Mouse (Mus musculus) lung, postnatal 0 days (tissue): Measurements from ENCODE around the gene Plekhm3. TPM values are rescaled to one million over a fixed set of nuclear protein-coding genes. Genes with fewer than 3 reads are reported as not detected.
A peak's percentile ranks its signal among the peaks of the same experiment; 100 is the strongest.

Source experiments
- ATAC-seq: fragments of 200-750 bp; cut with Nextera tagmentation; 2 replicates; pipeline ENCODE4 v1.8.0; 2017; ENCODE audit warnings: moderate library complexity
- DNase-seq: peaks from one replicate; pipeline ENCODE4 v3.0.0-alpha.2; 2016; ENCODE audit warnings: low spot score
- H3K27ac ChIP-seq: fragments of 300-500 bp; sonication (generic); 2 replicates; pipeline ENCODE4 v1.5.1; 2014; ENCODE audit warnings: antibody characterized with exemption, mild to moderate bottlenecking, low read length, mixed read lengths
- H3K27me3 ChIP-seq: fragments of 300-500 bp; sonication (generic); replicated peaks from 2 replicates; pipeline ENCODE4 v1.6.1; 2014; ENCODE audit warnings: low read length, mixed read lengths; ENCODE audit not compliant: insufficient read depth
- H3K36me3 ChIP-seq: fragments of 300-500 bp; sonication (generic); 2 replicates; pipeline ENCODE4 v1.6.1; 2014; ENCODE audit warnings: low read length, mixed read lengths; ENCODE audit not compliant: insufficient read depth
- H3K4me1 ChIP-seq: fragments of 300-500 bp; sonication (generic); 2 replicates; pipeline ENCODE4 v1.6.1; 2014; ENCODE audit warnings: antibody characterized with exemption, low read depth, low read length, mixed read lengths; ENCODE audit not compliant: insufficient read depth
- H3K4me2 ChIP-seq: fragments of 300-500 bp; sonication (generic); replicated peaks from 2 replicates; pipeline ENCODE4 v1.6.1; 2014; ENCODE audit warnings: low read depth, mild to moderate bottlenecking, low read length, moderate library complexity, mixed read lengths
- H3K4me3 ChIP-seq: fragments of 300-500 bp; sonication (generic); 2 replicates; pipeline ENCODE4 v1.5.1; 2014; ENCODE audit warnings: low read depth, low read length
- H3K9ac ChIP-seq: fragments of 300-500 bp; sonication (generic); replicated peaks from 2 replicates; pipeline ENCODE4 v1.6.1; 2014; ENCODE audit warnings: low read depth, mild to moderate bottlenecking
- H3K9me3 ChIP-seq: fragments of 300-500 bp; sonication (generic); 2 replicates; pipeline ENCODE4 v1.6.1; 2016; ENCODE audit warnings: low read length, mixed read lengths
- CTCF ChIP-seq: IDR thresholded peaks from 2 replicates; pipeline ENCODE4 v1.5.1; 2016; ENCODE audit warnings: antibody characterized with exemption, mild to moderate bottlenecking
- EP300 ChIP-seq: IDR thresholded peaks from 2 replicates; pipeline ENCODE4 v1.6.1; 2016; ENCODE audit warnings: antibody characterized with exemption, mild to moderate bottlenecking, control low read depth
- WGBS: fragments of 180-500 bp; shearing (Covaris S2); extraction: QIAGEN DNeasy Blood & Tissue Kit; methylation state at CpG from one replicate; pipeline ENCODE4 v1.1.7; 2014; 5-methylcytosine and 5-hydroxymethylcytosine counted together
- polyA plus RNA-seq: library from polyadenylated mRNA; unstranded; fragments of >200 nt; fragmentation: Nextera tagmentation; extraction: Ambion mirVana; gene quantifications from 2 replicates; pipeline ENCODE4 v1.2.1, GENCODE M21; 2015

Gene Plekhm3
- polyA plus RNA-seq, 1 experiment from 2014 or later = 4.7 TPM

GRCm38 (mm10) chr1:64738661-64739082 is 218.0 kb downstream of the Plekhm3 start:
- Histone ChIP-seq H3K9ac (peak overlapping the region; percentile 6; the same call in 1 of the 2 replicates), H3K27me3 (0 out of 2 replicates have a peak, but pooled peaks cover 11% of the 10 kb centered on the region), H3K4me1 (peaks cover 15% of the 10 kb centered on the region), H3K4me2 (peak overlapping the region; percentile 96), H3K36me3 (no peaks in the 10 kb centered on the region), H3K4me3 (peak overlapping the region; percentile 69), H3K27ac (peak overlapping the region; percentile 80), H3K9me3 (no peaks in the 10 kb centered on the region)
- DNase-seq = peak; percentile 72
- WGBS = 2% methylated on average over 14 of the region's 14 CpGs
- TF ChIP-seq CTCF (peak; percentile 35), EP300 (0 out of 2 replicates have a peak, but pooled peaks have one; percentile 6)
- ATAC-seq = no peak

GRCm38 (mm10) chr1:64738180-64738555 is 218.5 kb downstream of the Plekhm3 start:
- no peak for TF ChIP-seq EP300
- TF ChIP-seq CTCF = no peak
- Histone ChIP-seq H3K4me1 (peaks cover 15% of the 10 kb centered on the region), H3K4me2 (peak overlapping the region; percentile 96), H3K9ac (peak overlapping the region; percentile 6; the same call in 1 of the 2 replicates), H3K27ac (peak overlapping the region; percentile 80), H3K9me3 (no peaks in the 10 kb centered on the region), H3K4me3 (peak overlapping the region; percentile 69), H3K36me3 (no peaks in the 10 kb centered on the region), H3K27me3 (0 out of 2 replicates have a peak, but pooled peaks cover 11% of the 10 kb centered on the region)
- WGBS = 2% methylated on average over 11 of the region's 11 CpGs
- DNase-seq (peak; percentile 72), ATAC-seq (peak; percentile 0)

GRCm38 (mm10) chr1:64737502-64738179 is 219.0 kb downstream of the Plekhm3 start, which contains the start of gene Fzd5:
Fzd5 (minus strand) TSS chr1:64737751.
- Histone ChIP-seq H3K27ac (peak within 1 kb of the TSS; percentile 80), H3K36me3 (no peaks in the 10 kb centered on the region), H3K4me2 (peak within 1 kb of the TSS; percentile 96), H3K9ac (peak within 1 kb of the TSS; percentile 66), H3K4me3 (peak within 1 kb of the TSS; percentile 69), H3K27me3 (0 out of 2 replicates have a peak, but pooled peaks cover 11% of the 10 kb centered on the region), H3K4me1 (peaks cover 15% of the 10 kb centered on the region), H3K9me3 (no peaks in the 10 kb centered on the region)
- ATAC-seq (peak; percentile 95), DNase-seq (peak; percentile 99)
- WGBS = 1% methylated on average over 53 of the region's 73 CpGs
- no peak for TF ChIP-seq EP300
- peak; percentile 66 for TF ChIP-seq CTCF

- no peaks in the 10 kb centered on the region for H3K9me3 ChIP-seq
- peak overlapping the region; percentile 79 for H3K27ac ChIP-seq
- H3K4me1 ChIP-seq = peaks cover 15% of the 10 kb centered on the region
- peak overlapping the region; percentile 66 for H3K9ac ChIP-seq
- TF ChIP-seq CTCF (no peak), EP300 (no peak)
- no peaks in the 10 kb centered on the region for H3K36me3 ChIP-seq
- H3K4me3 ChIP-seq = peak overlapping the region; percentile 69
- DNase-seq = peak; percentile 49
- ATAC-seq = no peak
- 0 out of 2 replicates have a peak, but pooled peaks cover 11% of the 10 kb centered on the region for H3K27me3 ChIP-seq
- H3K4me2 ChIP-seq = peak overlapping the region; percentile 96
- WGBS = 2% methylated on average over 42 of the region's 56 CpGs
Observed at GRCm38 (mm10) chr1:64736681-64737501, 219.7 kb downstream of the Plekhm3 start.

Other genes starting within 250 kb of the Plekhm3 start
- gene Fzd5, start 219.1 kb downstream of the Plekhm3 start, polyA plus RNA-seq = 3.1 and 3.5 TPM in 2 replicates
- gene Akr1cl, start 75.9 kb upstream of the Plekhm3 start, polyA plus RNA-seq = not detected in 2 replicates
- not detected in 2 replicates for gene Cryge, start 94.3 kb upstream of the Plekhm3 start, polyA plus RNA-seq
- not detected in 2 replicates for gene Crygd, start 106.6 kb upstream of the Plekhm3 start, polyA plus RNA-seq
- gene Crygc, start 116.9 kb upstream of the Plekhm3 start, polyA plus RNA-seq = not detected in 2 replicates
- not detected in 2 replicates for gene Crygb, start 125.5 kb upstream of the Plekhm3 start, polyA plus RNA-seq
- not detected in 2 replicates for gene Cryga, start 146.5 kb upstream of the Plekhm3 start, polyA plus RNA-seq
- not detected in 2 replicates for gene Gm28845, start 162.7 kb upstream of the Plekhm3 start, polyA plus RNA-seq
- 0.10 TPM in 1 of 2 replicates, not detected in the other for gene D630023F18Rik, start 166.4 kb upstream of the Plekhm3 start, polyA plus RNA-seq
- 141 and 143 TPM in 2 replicates for gene Idh1, start 229.7 kb upstream of the Plekhm3 start, polyA plus RNA-seq
- 6.4 and 6.9 TPM in 2 replicates for gene Pikfyve, start 229.9 kb upstream of the Plekhm3 start, polyA plus RNA-seq